Mouse (Mus musculus) limb, embryonic 13.5 days (tissue): ENCODE results near the gene Srsf9. TPM values are rescaled to one million over a fixed set of nuclear protein-coding genes. Genes with fewer than 3 reads are reported as not detected.
A peak's percentile ranks its signal among the peaks of the same experiment; 100 is the strongest.
"Not testable (repeated sequence)": the region's sequence is repeated elsewhere in the genome, so short reads cannot be mapped to it uniquely, and the experiment has no call there.

ENCODE experiments used
- ATAC-seq: fragments of 200-750 bp; cut with Nextera tagmentation; 2 replicates; pipeline ENCODE4 v1.8.0; 2017; ENCODE audit warnings: low read depth, moderate number of reproducible peaks, moderate TSS enrichment; ENCODE audit not compliant: low FRiP score
- H3K27ac ChIP-seq: fragments of 300-500 bp; sonication (generic); 2 replicates; pipeline ENCODE4 v1.5.1; 2015; ENCODE audit warnings: inconsistent platforms, mild to moderate bottlenecking, moderate library complexity
- H3K27me3 ChIP-seq: fragments of 300-500 bp; sonication (generic); 2 replicates; pipeline ENCODE4 v1.6.1; 2015; ENCODE audit warnings: mild to moderate bottlenecking, inconsistent platforms
- H3K36me3 ChIP-seq: fragments of 300-500 bp; sonication (generic); 2 replicates; pipeline ENCODE4 v1.6.1; 2015; ENCODE audit warnings: inconsistent platforms, mild to moderate bottlenecking, moderate library complexity
- H3K4me1 ChIP-seq: fragments of 300-500 bp; sonication (generic); 2 replicates; pipeline ENCODE4 v1.6.1; 2015; ENCODE audit warnings: inconsistent platforms
- H3K4me2 ChIP-seq: fragments of 300-500 bp; sonication (generic); replicated peaks from 2 replicates; pipeline ENCODE4 v1.6.1; 2015; ENCODE audit warnings: inconsistent platforms, mild to moderate bottlenecking, moderate library complexity
- H3K4me3 ChIP-seq: fragments of 300-500 bp; sonication (generic); 2 replicates; pipeline ENCODE4 v1.5.1; 2015; ENCODE audit warnings: moderate library complexity, mild to moderate bottlenecking, inconsistent platforms
- H3K9ac ChIP-seq: fragments of 300-500 bp; sonication (generic); 2 replicates; pipeline ENCODE4 v1.6.1; 2015; ENCODE audit warnings: mild to moderate bottlenecking, inconsistent platforms
- H3K9me3 ChIP-seq: fragments of 300-500 bp; sonication (generic); 2 replicates; pipeline ENCODE4 v1.6.1; 2016; ENCODE audit warnings: inconsistent platforms
- WGBS: fragments of 180-500 bp; shearing (Covaris S2); methylation state at CpG from one replicate; pipeline ENCODE4 v1.1.7; 2015; 5-methylcytosine and 5-hydroxymethylcytosine counted together
- polyA plus RNA-seq: library from polyadenylated mRNA; unstranded; fragments of >200 nt; fragmentation: Nextera tagmentation; extraction: Ambion mirVana; gene quantifications from 2 replicates; pipeline ENCODE4 v1.2.1, GENCODE M21; 2015

Gene Srsf9
- polyA plus RNA-seq, 1 experiment from 2014 or later, result 314 TPM

- not testable (repeated sequence) for H3K9ac ChIP-seq, H3K27me3 ChIP-seq, ATAC-seq, H3K4me3 ChIP-seq, H3K27ac ChIP-seq, H3K9me3 ChIP-seq
- 0 out of 2 replicates have a peak overlapping the region, but pooled peaks have one; percentile 66 for H3K4me2 ChIP-seq
- H3K36me3 ChIP-seq, result peaks cover 20% of the 10 kb centered on the region
- H3K4me1 ChIP-seq, result peaks cover 24% of the 10 kb centered on the region
- 89% methylated on average over 7 of the region's 7 CpGs for WGBS
Measured at GRCm38 (mm10) chr5:115302190-115302589, 24.8 kb upstream of the Srsf9 start.

GRCm38 (mm10) chr5:115312354-115312753, 14.6 kb upstream of the Srsf9 start:
- Histone ChIP-seq H3K27me3 (no peaks in the 10 kb centered on the region), H3K4me3 (no peak overlapping the region), H3K27ac (no peak overlapping the region), H3K4me2 (no peak overlapping the region), H3K9me3 (no peaks in the 10 kb centered on the region), H3K4me1 (peaks cover 24% of the 10 kb centered on the region), H3K9ac (no peak overlapping the region), H3K36me3 (no peaks in the 10 kb centered on the region)
- no peak for ATAC-seq
- WGBS, result 81% methylated on average over 4 of the region's 4 CpGs

GRCm38 (mm10) chr5:115312816-115313667, 13.9 kb upstream of the Srsf9 start:
- no peak for ATAC-seq
- Histone ChIP-seq H3K4me1 (peaks cover 31% of the 10 kb centered on the region), H3K9me3 (no peaks in the 10 kb centered on the region), H3K9ac (peak overlapping the region; percentile 10; the same call in 1 of the 2 replicates), H3K36me3 (no peaks in the 10 kb centered on the region), H3K4me3 (no peak overlapping the region), H3K4me2 (no peak overlapping the region), H3K27me3 (no peaks in the 10 kb centered on the region), H3K27ac (no peak overlapping the region)
- 70% methylated on average over 10 of the region's 10 CpGs for WGBS

- no peaks in the 10 kb centered on the region for H3K27me3 ChIP-seq
- no peak overlapping the region for H3K4me3 ChIP-seq
- no peak overlapping the region for H3K4me2 ChIP-seq
- no peaks in the 10 kb centered on the region for H3K36me3 ChIP-seq
- 33% methylated on average over 5 of the region's 5 CpGs for WGBS
- peaks cover 37% of the 10 kb centered on the region for H3K4me1 ChIP-seq
- peak overlapping the region; percentile 10; the same call in 1 of the 2 replicates for H3K9ac ChIP-seq
- H3K27ac ChIP-seq, result 0 out of 2 replicates have a peak overlapping the region, but pooled peaks have one; percentile 3
- no peak for ATAC-seq
- H3K9me3 ChIP-seq, result no peaks in the 10 kb centered on the region
Measured at GRCm38 (mm10) chr5:115313668-115313943, 13.4 kb upstream of the Srsf9 start.

GRCm38 (mm10) chr5:115316968-115317644, 9.9 kb upstream of the Srsf9 start:
- H3K4me1 ChIP-seq, result peaks cover 50% of the 10 kb centered on the region
- H3K27me3 ChIP-seq, result no peaks in the 10 kb centered on the region
- no peaks in the 10 kb centered on the region for H3K36me3 ChIP-seq
- peak overlapping the region; percentile 53 for H3K9ac ChIP-seq
- peak overlapping the region; percentile 48 for H3K4me2 ChIP-seq
- no peak overlapping the region for H3K4me3 ChIP-seq
- H3K27ac ChIP-seq, result peak overlapping the region; percentile 90
- 6% methylated on average over 14 of the region's 14 CpGs for whole genome bisulfite sequencing
- peak; percentile 49 for ATAC-seq
- H3K9me3 ChIP-seq, result no peaks in the 10 kb centered on the region

GRCm38 (mm10) chr5:115317645-115318328, 9.2 kb upstream of the Srsf9 start:
- Histone ChIP-seq H3K4me1 (peaks cover 49% of the 10 kb centered on the region), H3K4me3 (peak overlapping the region; percentile 3; the same call in 1 of the 2 replicates), H3K27me3 (no peaks in the 10 kb centered on the region), H3K27ac (peak overlapping the region; percentile 90), H3K9me3 (no peaks in the 10 kb centered on the region), H3K36me3 (no peaks in the 10 kb centered on the region), H3K4me2 (peak overlapping the region; percentile 48), H3K9ac (no peak overlapping the region)
- peak; percentile 63 for ATAC-seq
- WGBS, result 2% methylated on average over 10 of the region's 10 CpGs

- peak overlapping the region; percentile 75 for H3K4me2 ChIP-seq
- ATAC-seq, result peak; percentile 52
- H3K27ac ChIP-seq, result peak overlapping the region; percentile 67
- H3K4me3 ChIP-seq, result peak overlapping the region; percentile 43
- no peaks in the 10 kb centered on the region for H3K36me3 ChIP-seq
- WGBS, result under 1% methylated on average over 22 of the region's 22 CpGs
- H3K9me3 ChIP-seq, result no peaks in the 10 kb centered on the region
- H3K4me1 ChIP-seq, result peaks cover 37% of the 10 kb centered on the region
- no peaks in the 10 kb centered on the region for H3K27me3 ChIP-seq
- peak overlapping the region; percentile 62 for H3K9ac ChIP-seq
Measured at GRCm38 (mm10) chr5:115319004-115319940, 7.7 kb upstream of the Srsf9 start.

- peak overlapping the region; percentile 98 for H3K4me3 ChIP-seq
- no peaks in the 10 kb centered on the region for H3K27me3 ChIP-seq
- H3K4me1 ChIP-seq, result peaks cover 33% of the 10 kb centered on the region
- peak overlapping the region; percentile 91; the same call in 1 of the 2 replicates for H3K27ac ChIP-seq
- peaks cover 16% of the 10 kb centered on the region for H3K36me3 ChIP-seq
- 26% methylated on average over 11 of the region's 11 CpGs for WGBS
- H3K9me3 ChIP-seq, result no peaks in the 10 kb centered on the region
- peak; percentile 9; the same call in 1 of the 2 replicates for ATAC-seq
- H3K9ac ChIP-seq, result peak overlapping the region; percentile 96
- peak overlapping the region; percentile 91 for H3K4me2 ChIP-seq
Measured at GRCm38 (mm10) chr5:115326256-115326831, 633 bp upstream of the Srsf9 start.

GRCm38 (mm10) chr5:115327610-115328548, 902 bp downstream of the Srsf9 start:
- under 1% methylated on average over 48 of the region's 55 CpGs for WGBS
- Histone ChIP-seq H3K4me1 (peaks cover 33% of the 10 kb centered on the region), H3K27me3 (no peaks in the 10 kb centered on the region), H3K27ac (peak overlapping the region; percentile 91; the same call in 1 of the 2 replicates), H3K9me3 (no peaks in the 10 kb centered on the region), H3K36me3 (peaks cover 31% of the 10 kb centered on the region), H3K9ac (peak overlapping the region; percentile 96), H3K4me2 (peak overlapping the region; percentile 91), H3K4me3 (peak overlapping the region; percentile 98)
- peak; percentile 31; the same call in 1 of the 2 replicates for ATAC-seq

GRCm38 (mm10) chr5:115330955-115331354, 4.0 kb downstream of the Srsf9 start:
- no peak overlapping the region for H3K4me3 ChIP-seq
- H3K27me3 ChIP-seq, result no peaks in the 10 kb centered on the region
- no peak for ATAC-seq
- no peaks in the 10 kb centered on the region for H3K9me3 ChIP-seq
- no peak overlapping the region for H3K27ac ChIP-seq
- H3K9ac ChIP-seq, result no peak overlapping the region
- 87% methylated on average over 9 of the region's 9 CpGs for WGBS
- peaks cover 62% of the 10 kb centered on the region for H3K36me3 ChIP-seq
- peaks cover 28% of the 10 kb centered on the region for H3K4me1 ChIP-seq
- H3K4me2 ChIP-seq, result no peak overlapping the region
